Mouse (Mus musculus): ENCODE results near the gene Ranbp1.

Gene Ranbp1

DNA sequence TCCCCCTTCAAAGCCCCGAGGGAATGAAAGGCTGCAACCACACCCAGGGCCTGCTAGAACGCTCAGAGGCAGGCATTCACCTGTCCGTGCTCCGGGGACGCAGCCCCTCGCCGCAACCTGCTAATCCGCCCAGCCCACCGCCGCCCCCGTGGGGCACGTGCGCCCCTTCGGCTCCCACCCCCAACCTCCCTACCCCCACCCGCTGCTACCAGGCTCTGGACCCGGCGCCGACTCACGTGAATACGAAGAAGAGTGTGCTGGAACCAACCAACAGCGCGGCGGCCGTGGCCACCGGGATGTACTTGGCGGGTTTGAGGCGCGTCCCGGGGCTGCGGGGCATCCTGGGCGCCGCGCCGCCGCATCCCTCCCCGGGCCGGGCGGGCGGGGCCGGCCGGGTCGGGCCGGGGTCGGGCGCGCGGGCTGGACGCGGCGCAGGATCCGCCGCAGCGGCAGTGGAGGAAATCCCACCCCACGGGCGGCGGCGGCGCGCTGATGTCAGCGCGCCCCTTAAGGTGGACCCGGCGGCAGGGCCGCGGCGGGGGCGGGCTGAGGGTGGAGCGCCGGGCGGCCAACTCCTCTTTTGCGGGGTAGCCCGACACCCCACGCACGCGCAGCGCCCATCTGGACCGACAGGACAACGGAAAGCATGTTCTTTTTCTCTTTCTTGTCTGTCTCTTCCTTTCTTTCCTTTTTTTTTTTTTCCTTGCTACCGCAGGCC, 13.7 kb downstream of the Ranbp1 start, which contains the start of gene Zdhhc8:
Zdhhc8 (minus strand) TSS at position 466 of the 718 bp plus-strand sequence.
- peak; percentile 71 for DNase-seq (ENCODE audit: low spot score)

DNA sequence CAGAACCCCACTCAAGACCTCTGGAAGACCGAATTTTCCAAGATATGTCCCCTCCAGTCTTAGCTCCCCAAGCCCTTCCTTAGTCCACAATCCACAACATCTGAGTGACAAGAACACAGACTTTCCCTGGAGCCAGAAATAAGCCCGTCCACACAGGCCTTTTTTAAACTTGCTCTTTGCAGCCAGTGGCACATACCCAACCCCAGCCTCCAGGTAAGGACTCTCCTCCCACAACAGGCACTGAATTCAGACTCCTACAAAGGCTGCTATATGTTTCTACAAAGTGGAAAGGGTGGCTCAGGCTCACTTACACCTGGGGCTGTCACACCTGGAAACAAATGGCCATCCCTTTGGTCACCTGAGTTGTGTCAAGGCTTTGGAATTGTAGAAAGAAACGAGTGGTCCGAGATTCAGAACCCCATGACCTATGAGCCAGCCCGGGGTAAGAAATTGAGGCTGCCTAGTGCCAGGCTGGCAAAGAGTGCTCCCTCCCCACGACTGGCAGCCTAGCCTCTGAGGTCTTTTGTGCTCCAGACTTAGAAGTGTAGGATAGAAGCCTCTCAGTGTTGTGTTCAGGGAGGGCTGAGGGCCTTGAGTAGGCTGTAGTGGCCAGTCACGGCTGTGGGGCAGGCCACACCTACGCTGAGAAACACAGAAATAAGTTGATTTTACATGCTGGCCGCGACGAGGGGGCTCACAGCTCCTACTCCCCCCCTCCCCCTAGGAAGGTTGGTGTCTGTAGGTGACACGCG, 14.4 kb downstream of the Ranbp1 start:
- peak; percentile 19 for DNase-seq (ENCODE audit: low spot score)

DNA sequence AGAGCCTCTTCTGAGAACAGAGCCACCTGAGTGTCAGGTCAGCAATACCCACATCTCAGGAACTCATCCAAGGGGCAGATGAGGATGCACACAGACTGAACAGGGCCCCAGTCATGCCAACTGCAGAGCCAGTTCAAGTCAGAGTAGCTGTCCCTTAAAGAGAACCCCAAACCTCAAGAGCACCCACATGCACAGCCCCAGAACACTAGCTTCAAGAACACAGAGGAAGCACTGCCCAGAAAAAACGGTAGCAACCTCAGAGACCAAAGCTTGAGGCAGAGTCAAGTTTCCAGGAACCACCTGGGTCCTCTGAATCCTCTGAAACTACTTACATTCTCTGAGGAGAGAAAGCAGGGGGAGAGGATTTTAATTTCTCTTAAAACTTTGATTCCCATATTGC, 15.1 kb downstream of the Ranbp1 start:
- no peak for DNase-seq (ENCODE audit: low spot score)

DNA sequence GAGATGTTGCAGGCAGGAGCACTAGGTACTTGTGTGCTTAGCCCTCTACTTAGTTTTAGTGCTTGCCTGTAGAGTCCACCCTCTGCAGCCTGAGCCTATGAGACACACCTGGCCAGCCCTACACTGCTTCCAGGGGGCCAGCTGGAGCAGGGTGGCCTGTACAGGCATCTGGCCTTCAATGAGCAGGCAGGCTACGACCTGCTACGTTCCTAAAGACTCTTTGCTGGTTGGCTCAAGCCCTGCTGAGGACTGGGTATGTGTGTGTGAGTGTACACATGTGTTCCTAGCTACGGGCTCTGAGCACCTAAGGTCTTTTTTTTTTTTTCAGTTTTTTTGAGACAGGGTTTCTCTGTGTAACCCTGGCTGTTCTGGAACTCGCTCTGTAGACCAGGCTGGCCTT, 17.1 kb downstream of the Ranbp1 start:
- DNase-seq (ENCODE audit: low spot score) = no peak

DNA sequence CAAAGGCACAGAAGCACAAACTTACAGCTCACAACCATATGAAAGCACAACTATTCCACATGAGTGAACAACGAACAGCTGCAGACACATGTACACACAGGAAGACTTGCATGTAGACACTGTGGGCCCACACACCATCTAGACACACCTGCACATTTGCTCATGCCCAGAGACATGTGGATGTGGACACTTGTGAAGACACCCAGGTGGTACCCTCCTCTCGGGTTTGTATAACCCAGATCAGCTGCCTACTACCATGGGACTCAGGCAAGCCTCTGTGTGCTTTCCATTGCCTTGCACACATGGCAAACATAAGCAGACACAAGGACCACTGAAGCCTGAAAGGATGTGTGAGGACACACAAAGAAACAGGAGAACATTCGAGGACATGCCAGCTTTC, 17.5 kb downstream of the Ranbp1 start:
- no peak for DNase-seq (ENCODE audit: low spot score)

DNA sequence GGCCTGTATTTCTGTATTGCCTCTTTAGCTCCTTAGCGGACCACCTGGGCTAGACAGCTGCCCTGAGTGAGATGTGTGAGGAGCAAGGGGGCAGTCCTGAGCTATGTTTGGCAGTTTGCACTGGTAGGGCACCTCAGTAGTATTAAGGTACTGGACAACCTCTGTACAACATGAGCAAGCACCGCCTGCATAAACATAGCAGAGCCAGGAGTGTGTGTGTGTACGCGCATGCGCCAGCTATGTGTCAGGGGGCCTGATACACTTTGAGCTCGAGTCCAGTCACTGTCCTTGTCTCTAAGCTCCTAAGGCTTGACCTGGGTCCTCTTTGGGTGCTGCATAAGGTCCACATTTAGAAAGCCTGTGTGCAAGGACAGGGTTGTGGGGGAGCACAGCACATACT, 17.9 kb downstream of the Ranbp1 start:
- no peak for DNase-seq (ENCODE audit: low spot score)

DNA sequence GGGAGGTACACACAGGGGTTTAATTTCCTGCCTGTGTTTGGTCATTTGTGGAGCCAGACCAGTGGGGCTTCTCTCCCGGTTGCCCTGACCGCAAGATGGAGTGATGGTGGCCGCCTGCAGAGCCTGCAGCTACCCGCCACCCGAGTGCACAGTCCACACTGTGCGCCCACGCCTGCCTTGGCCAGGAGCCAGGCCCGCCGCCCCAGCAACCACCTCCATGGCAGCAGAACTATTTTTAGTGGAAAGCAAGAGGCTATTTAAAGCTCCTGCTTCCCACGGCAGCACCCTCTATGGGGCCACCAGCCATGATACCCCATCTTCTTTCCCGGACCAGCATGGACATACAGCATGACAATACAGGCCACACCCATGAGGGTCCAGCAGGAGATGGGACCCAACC, 18.9 kb downstream of the Ranbp1 start:
- no peak for DNase-seq (ENCODE audit: low spot score)

DNA sequence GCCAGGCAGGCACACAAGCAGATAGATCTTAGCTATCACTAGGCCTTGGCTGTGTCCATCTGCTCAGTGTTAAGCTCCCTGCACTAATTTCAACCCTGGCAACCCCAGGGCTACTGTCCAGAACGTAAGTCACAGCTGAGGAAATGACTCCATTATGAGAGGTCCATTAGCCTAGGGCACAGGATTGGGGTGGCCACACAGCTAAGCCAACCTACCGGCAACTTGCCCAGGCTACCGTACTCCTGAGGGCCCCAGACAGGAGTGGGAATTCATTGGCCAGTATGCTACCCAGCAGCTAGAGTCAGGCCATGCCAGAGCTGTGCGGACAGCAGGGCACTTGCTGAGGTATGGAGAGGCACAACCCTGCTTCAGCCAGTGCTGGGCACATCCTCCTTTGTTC, 19.7 kb downstream of the Ranbp1 start:
- no peak for DNase-seq (ENCODE audit: low spot score)

DNA sequence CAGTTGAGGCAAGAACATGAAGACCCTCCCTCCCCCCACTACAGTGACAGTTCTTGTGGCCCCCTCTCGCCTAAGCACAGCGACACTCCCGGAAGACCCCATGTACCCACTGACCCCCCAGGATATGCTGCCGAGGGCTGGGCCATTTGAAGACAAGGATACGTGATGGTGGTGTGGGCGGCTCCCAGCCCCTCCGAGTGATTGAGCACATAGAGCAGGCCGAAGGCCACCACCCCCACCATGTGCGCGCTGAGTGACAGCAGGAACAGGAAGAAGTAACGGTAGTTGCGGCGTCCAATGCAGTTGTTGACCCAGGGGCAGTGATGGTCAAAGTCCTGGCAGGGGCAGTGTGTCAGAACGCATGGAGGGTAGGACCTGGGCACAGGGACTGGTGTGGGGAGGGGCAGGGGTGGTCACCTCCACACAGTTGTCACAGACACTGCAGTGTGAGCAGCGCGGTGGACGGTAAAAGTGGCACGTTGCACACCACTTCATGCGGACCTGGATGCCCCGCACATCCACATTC, 20.6 kb downstream of the Ranbp1 start:
- no peak for DNase-seq (ENCODE audit: low spot score)

DNA sequence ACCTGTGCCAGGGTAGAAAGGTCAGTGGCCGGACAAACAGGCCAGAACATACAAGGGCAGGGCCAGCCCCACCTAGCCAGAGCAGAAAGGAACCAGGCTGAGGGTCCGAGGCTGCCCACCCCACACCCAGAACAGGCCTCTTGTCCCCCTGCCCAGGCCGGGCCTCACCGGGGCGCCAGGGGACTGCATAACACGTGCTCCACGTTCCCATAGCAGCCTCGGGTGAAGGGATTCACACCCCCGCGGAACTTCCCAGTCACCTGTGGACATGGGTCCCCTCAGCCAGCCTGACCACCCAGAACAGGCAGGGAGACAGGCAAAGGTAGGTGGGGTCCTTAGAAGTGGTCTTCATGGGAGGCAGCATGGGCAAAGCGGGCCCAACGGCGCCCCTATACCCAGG, 21.3 kb downstream of the Ranbp1 start:
- DNase-seq (ENCODE audit: low spot score) = no peak

DNA sequence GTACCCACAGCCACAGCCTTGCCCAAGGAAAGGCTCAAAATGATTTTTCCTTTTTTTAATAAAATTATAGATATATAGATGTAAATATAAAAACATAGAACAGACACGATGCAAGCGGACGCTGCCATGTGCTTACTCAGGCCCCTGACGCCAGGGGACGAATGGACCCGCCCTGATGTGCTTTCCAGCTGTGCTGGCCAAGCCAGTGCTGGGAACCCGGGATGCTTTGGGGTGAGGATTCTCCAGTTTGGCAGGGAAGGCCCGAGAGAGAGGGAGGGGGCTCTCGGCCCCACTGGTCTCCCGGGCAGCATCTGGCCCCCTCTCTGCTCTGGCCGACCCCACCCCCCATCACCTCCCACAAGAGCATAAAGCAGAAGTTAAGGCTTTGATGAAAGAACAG, 26.3 kb downstream of the Ranbp1 start:
- no peak for DNase-seq (ENCODE audit: low spot score)

DNA sequence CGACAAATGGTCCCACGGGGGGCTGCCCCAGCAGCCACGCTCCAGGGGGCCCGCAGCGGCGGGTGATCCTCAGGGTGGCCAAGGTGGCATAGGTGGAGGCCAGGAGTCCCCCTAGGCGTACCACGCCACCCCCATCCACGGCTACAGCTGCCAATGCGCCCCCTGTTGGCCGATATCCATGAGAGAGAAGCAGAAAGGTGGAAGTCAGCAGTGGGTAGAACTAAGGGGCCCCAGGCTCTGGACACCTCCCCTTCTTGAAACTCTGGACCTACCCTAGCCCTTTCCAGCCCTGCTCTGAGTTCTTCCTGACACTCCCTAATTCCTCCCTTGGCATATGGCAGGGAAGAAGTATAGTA, 27.0 kb downstream of the Ranbp1 start:
- no peak for DNase-seq (ENCODE audit: low spot score)

DNA sequence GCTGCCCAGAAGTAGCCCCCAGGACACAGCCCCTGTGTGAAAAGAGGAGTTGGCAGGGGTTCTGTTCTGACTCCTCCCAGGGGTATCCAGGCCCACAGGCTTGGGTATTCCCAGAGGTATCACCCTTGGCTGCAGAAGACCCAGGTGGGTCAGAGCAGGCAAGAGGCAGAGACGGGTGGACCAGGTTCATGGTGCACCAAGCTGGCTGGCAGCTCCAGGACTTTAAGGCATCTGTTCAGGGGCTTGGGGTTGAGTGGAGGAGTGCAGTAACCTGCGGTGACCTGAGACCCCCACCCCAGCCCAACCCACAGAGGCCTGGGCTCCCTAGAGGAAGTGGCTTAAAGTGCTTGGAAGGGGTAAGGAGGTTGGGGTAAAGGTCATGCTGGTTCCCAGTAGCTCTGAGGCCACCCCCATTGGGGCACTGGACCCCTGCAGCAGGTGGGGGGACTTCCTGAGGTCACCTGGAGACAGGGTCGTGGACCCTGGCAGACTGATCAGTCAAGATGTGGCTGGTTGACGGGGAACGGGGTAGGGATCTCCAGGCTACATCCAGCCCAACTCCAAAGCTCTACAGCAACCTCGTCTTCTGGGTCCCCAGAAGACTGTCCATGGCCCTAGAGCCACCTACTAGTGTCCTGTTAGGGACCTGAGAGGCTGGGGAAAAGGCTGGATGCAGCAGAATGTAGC, 27.5 kb downstream of the Ranbp1 start:
- DNase-seq (ENCODE audit: low spot score) = no peak

DNA sequence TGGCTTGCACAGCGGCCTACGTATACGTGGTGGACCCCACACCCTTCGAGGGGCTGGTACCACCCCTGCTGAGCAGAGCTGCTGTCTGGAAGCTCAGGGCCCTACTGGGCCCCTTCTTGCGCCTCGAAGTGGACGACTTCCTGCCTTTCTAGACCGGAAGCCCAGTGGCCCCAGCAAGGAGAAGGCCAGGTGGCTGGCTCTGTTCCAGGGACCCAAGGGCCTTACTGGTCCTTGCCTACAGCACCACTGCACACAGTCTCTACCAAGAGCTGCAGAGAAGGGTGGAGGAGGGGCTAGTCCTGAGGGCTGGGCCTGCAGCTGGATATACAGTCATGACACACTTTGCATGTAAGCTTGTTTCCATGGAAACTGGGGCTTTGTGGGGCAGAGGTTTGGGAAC, 28.5 kb downstream of the Ranbp1 start:
- DNase-seq (ENCODE audit: low spot score) = no peak

DNA sequence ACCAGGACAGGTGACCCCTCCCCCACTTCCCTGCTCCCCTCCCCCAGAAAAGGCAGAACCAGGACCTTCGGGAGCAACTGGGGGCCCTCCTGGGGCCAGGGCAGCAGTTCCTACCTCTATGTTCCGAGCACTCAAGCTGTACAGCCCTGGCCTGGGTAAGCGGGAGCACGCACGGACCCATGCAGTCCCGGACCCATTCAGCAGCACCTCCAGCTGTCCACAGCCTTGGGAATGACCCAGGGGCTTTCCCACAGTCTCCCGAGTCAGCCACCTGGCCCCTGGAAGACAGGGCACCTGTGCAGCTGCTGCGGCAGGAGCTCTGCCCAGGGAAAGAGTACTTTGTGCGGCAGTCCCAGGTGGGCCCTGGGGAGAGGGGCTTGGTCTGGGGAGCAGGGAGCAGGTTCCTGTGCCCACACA, 29.9 kb downstream of the Ranbp1 start:
- no peak for DNase-seq (ENCODE audit: low spot score)

DNA sequence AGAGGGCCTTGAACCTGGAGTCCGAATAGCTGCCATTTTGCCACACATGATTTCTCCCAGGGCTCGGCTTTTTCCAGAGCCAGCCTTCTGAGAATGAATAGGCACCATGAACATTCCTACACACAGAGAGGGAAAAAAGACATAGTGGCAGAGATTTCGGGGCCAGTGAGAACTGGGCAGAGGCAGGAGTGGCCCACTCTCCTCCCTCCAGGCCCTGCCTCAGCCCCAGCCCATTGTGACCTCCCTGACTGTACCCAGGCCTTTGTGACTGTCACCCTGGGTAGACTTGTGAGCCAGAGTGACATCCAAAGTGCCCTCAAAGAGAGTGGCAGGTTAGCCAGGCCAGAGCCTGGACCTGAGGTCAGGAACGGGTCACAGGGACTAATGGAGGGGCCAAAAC, 31.0 kb downstream of the Ranbp1 start, which contains the start of gene Ccdc188:
Ccdc188 (plus strand) TSS at position 301 of the 400 bp plus-strand sequence.
- DNase-seq (ENCODE audit: low spot score) = no peak

DNA sequence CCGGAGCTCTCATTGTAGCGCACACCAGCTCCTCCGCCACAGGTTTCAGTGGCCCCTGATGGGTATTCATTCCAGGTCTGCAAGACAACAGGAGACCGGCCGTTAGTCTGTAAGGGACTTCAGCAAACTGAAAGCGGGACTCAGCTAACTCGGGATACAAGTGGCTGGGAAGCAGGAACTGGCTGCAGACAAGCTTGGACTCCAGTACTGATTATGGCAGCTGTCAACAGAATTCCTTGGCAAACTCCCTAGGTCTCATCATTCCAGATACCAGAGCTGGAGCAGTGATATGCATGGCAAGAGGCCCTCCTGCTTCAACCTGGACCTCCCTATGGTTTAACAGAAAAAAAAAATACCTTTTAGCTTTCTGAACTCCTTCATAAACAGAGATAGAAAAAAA, 33.7 kb downstream of the Ranbp1 start:
- no peak for DNase-seq (ENCODE audit: low spot score)

DNA sequence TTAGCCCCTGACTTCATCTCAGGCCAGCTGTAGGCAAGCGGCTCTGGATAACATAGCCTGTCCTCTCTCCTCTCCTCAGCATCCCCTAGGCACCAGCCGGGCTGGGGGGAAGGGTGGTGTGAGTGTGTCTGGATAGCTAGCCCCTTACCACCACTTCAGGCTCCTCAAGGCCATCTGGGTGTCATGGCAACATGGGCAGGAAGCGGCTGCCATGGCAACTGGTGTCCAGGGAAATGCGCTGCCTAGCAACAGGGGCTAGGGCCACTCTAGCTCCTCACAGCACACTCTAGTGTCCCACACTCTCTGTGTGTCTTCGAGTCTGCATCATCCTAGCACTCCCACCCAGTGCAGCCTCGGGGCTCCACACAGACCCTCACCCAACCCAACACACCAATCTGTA, 34.8 kb downstream of the Ranbp1 start:
- DNase-seq (ENCODE audit: low spot score) = no peak

DNA sequence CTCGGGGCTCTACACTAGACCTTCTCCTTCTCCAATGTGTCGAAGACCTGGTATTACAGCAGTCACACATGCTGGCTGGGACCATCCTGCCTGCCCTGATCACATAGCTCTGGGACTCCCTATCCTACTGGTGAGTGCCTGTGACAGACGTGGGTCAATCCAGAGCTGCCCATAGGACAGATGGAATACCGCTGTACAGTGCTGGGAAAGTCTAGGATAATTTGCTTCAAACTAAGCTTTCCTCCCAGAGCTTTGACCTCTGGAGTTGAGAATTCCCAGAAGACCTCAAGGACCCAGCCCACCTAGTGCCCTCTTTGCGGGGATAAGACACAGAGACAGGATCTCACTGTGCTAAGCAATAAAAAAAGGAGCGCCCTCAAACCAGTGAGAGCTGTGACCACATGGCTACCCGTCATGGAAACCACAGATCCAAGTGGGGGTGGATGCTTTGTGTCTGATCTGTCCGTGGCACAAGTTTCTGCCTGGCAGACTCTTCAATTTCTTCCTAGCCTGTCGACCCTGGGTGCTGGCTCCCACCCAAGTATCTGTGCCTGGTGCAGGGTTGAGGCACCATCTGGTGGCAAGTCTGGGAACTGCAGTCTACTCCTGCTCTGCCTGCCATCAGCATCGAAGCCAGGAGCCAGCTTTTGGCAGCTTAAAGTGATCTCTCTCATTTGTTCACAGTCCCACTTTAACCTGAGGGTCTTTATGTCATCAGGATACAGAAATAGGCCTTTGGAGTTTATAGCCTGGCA, 36.9 kb downstream of the Ranbp1 start:
- peak; percentile 89 for DNase-seq (ENCODE audit: low spot score)

DNA sequence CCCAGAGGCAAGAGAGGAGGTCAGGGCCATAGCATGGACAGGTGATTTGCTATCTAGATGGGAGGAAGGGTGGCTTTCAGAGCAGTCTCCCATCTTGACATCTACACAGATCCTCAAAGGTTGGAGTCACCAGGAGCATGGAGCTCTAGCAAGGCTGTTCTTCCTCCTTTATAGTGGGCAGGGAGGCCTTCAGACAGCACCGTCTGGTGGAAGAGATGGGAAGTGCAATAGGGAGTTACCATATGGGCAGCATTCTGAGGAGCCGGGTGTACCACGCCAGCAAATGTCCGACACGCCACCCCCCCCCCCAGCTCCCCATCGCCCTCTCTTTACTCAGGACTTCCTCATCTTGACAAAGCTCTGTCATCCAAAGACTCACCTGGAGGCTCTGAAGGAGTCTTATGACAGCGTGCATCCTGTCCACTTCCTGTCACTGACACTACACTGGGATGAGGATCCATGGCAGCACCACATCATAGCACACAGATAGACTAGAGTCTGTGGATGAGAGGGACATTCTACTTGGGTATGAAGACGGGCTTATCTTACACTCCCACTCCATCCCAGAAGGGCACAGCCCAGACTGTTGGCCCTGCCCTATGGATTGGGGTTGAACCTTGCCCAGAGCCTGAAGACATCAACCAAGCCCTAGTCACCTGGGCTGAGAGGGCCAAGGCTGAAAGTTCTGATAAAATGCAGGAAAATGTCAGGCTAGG, 37.7 kb downstream of the Ranbp1 start:
- peak; percentile 72 for DNase-seq (ENCODE audit: low spot score)

DNA sequence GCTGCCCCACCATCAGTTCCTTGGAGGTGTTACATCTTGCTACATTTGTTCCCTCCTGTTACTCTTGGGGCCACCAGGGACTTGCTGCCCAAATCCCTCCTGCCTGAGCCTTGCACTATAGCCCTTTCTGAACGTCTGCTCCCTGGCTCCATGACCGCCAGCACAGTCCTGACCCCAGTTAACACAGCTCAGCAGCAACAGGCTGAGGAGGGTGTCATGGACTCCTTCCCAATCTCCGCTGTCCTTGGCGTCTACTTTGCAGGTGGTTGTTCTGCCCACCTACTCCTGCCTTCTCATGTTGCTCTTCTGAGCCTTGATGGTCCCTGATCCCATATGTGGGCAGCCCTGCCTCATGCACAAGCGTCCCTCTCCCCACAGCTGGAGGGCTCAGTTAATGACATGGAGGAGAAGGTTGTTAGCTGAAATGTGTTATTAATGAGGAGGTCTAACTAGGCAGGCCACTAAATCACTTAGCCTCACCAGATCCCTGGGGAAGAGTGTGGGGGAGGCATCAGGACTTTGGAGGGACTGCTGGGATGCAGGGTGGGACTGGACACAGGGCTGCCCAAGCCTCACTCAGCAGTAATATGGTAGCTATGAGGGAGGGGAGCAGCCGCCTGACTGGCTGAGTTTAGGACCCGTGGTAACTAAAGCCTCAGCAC, 45.0 kb downstream of the Ranbp1 start:
- no peak for DNase-seq (ENCODE audit: low spot score)
